Mouse (Mus musculus) hindbrain, embryonic 10.5 days (tissue): Measurements from ENCODE around the gene 2810004N23Rik. TPM values are rescaled to one million over a fixed set of nuclear protein-coding genes. Genes with fewer than 3 reads are reported as not detected.

Experiments used
- DNase-seq: peaks from one replicate; pipeline ENCODE4 v3.0.0-alpha.2; 2017; ENCODE audit warnings: low spot score
- H3K27ac ChIP-seq: fragments of 300-500 bp; sonication (generic); 2 replicates; pipeline ENCODE4 v1.5.1; 2016; ENCODE audit warnings: mild to moderate bottlenecking, moderate library complexity
- H3K27me3 ChIP-seq: fragments of 300-500 bp; sonication (generic); 2 replicates; pipeline ENCODE4 v1.6.1; 2016; ENCODE audit warnings: mild to moderate bottlenecking; ENCODE audit not compliant: poor library complexity, insufficient read depth, severe bottlenecking
- H3K36me3 ChIP-seq: fragments of 300-500 bp; sonication (generic); 2 replicates; pipeline ENCODE4 v1.6.1; 2016; ENCODE audit warnings: mild to moderate bottlenecking, moderate library complexity
- H3K4me1 ChIP-seq: fragments of 300-500 bp; sonication (generic); replicated peaks from 2 replicates; pipeline ENCODE4 v1.6.1; 2016; ENCODE audit warnings: mild to moderate bottlenecking
- H3K4me3 ChIP-seq: fragments of 300-500 bp; sonication (generic); 2 replicates; pipeline ENCODE4 v1.5.1; 2016; ENCODE audit warnings: mild to moderate bottlenecking, moderate library complexity
- H3K9me3 ChIP-seq: fragments of 300-500 bp; sonication (generic); 2 replicates; pipeline ENCODE4 v1.6.1; 2016; ENCODE audit warnings: mild to moderate bottlenecking, moderate library complexity
- WGBS: fragments of 180-500 bp; shearing (Covaris S2); methylation state at CpG from one replicate; pipeline ENCODE4 v1.1.7; 2016; 5-methylcytosine and 5-hydroxymethylcytosine counted together
- polyA plus RNA-seq: library from polyadenylated mRNA; unstranded; fragments of >200 nt; fragmentation: Nextera tagmentation; extraction: Ambion mirVana; gene quantifications from 2 replicates; pipeline ENCODE4 v1.2.1, GENCODE M21; 2016

The 2810004N23Rik gene
- polyA plus RNA-seq, 1 experiment from 2014 or later: 51.4 TPM

DNA sequence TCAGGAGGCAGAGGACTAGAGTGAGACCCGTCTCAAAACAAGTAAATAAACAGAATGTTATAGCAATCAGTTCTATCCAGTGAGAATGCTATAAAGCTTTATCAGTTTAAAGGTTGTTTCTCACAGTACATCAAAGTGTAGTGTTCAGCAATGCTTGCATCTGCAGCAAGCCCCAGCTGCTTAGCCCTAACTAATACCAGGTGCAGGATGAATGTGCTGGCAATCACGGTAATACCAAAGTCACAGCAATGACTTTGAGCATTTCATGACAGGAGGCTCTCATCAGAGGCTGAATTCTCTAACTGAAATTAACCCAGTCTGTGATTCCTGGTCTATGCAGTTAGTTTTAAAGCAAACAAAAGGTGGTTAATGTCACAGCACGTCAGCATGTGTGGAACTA lies 29.7 kb upstream of the 2810004N23Rik start:
- H3K4me3 ChIP-seq: no peak overlapping the region
- peaks cover 86% of the 10 kb centered on the region for H3K36me3 ChIP-seq

DNA sequence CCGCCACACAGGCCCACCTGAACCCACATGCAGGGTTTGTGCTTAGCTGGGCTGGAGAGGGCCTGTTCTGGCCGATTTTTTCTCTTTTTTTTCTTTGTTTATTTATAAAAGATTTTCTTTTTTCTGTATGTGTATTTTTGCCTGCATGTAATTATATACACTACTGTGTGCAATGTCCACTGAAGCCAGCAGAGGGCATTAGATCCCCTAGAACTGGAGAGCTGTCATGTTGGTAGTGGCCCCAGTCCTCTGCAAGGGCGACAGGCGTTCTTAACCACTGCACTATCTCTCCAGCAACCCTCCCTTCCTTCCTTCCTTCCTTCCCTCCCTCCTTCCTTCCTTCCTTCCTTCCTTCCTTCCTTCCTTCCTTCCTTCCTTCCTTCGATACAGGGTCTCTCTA lies 25.5 kb upstream of the 2810004N23Rik start:
- no peak for DNase-seq
- peaks cover 100% of the 10 kb centered on the region for H3K36me3 ChIP-seq
- no peaks in the 10 kb centered on the region for H3K27me3 ChIP-seq
- WGBS: 94% methylated on average over 5 of the region's 5 CpGs
- H3K4me1 ChIP-seq: no peaks in the 10 kb centered on the region
- peaks cover 11% of the 10 kb centered on the region; the same call in 1 of the 2 replicates for H3K9me3 ChIP-seq
- H3K27ac ChIP-seq: no peak overlapping the region
- no peak overlapping the region for H3K4me3 ChIP-seq

More for the DNA sequence above, 29.7 kb upstream of the 2810004N23Rik start:
- H3K27me3 ChIP-seq: no peaks in the 10 kb centered on the region
- DNase-seq: no peak
- peaks cover 9% of the 10 kb centered on the region; the same call in 1 of the 2 replicates for H3K9me3 ChIP-seq
- no peak overlapping the region for H3K27ac ChIP-seq
- WGBS: 73% methylated on average over 3 of the region's 3 CpGs
- H3K4me1 ChIP-seq: peaks cover 20% of the 10 kb centered on the region

DNA sequence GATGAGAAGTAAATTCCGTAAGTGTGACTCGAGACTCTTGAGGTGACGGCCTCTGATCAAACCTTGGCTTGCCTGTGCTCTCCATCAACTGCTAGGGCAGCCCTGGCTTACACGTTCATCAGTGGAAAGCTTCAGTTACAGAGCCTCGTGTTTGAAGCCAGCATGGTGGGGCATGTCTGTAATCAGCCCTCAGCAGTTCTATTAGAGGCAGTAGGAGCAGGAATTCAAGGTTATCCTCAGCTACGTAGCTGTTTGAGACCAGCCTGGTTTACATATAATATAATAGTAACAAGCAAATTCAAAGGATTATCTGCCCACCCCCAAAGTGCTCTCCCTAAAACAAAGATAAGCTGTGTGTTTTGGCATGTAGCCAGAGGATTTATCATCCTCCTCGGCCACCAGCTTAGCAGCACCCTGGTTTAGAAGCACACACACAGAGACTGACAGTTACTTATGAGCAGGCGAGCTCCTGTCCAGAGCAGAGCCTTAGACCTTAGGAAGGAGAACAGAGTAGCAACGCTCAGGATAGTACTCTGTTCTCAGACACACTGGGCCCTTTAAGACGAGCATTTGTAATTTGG lies 16.1 kb upstream of the 2810004N23Rik start:
- no peak for DNase-seq
- peaks cover 100% of the 10 kb centered on the region for H3K36me3 ChIP-seq
- no peak overlapping the region for H3K4me3 ChIP-seq
- no peaks in the 10 kb centered on the region for H3K27me3 ChIP-seq
- WGBS: 94% methylated on average over 10 of the region's 10 CpGs
- no peak overlapping the region for H3K27ac ChIP-seq
- no peaks in the 10 kb centered on the region for H3K4me1 ChIP-seq
- no peaks in the 10 kb centered on the region for H3K9me3 ChIP-seq

DNA sequence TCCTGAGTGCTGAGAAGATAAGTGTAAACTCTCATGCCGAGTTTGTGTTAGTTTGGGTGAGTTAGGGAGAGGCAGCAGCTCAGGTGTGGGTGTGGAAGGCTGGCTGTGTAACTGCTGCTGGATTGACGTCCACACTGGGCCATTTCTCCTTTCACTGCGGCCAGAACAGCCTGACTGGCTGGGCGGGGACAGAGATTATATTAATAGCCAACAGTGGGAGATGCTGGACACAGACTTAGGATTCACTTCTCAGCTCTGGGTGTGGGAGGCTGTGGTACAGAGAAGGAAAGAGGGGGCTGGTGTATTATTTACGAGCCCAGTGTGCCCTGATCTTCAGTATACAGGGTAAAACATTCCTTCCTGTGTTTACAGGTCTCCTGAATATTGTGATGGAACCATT lies 15.2 kb upstream of the 2810004N23Rik start:
- no peak for DNase-seq
- H3K36me3 ChIP-seq: peaks cover 100% of the 10 kb centered on the region
- H3K4me3 ChIP-seq: no peak overlapping the region
- H3K27me3 ChIP-seq: no peaks in the 10 kb centered on the region
- no peaks in the 10 kb centered on the region for H3K4me1 ChIP-seq
- no peaks in the 10 kb centered on the region for H3K9me3 ChIP-seq
- H3K27ac ChIP-seq: no peak overlapping the region
- WGBS: 92% methylated on average over 5 of the region's 5 CpGs

DNA sequence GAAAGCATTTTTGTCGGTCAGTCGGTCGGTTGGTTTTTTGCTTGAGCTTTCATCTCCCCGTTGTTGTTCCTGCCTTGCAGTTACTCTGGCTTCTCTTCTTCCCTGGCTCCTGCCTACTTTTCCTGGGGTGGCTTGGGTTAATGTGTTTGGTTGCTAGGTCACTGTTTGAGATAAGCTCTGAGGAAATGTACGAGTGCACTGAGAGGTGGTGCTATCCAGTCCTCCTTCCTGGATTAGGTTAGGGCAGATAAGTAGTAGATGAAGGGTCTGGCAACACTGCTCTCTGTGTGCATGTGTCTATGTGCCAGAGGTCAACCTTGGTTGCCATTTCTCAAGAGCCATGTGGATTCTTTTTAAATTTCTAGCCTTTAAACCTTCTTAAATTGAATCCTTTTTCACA lies 9.8 kb upstream of the 2810004N23Rik start:
- Histone ChIP-seq H3K4me1 (no peaks in the 10 kb centered on the region; the same call in 1 of the 2 replicates), H3K4me3 (no peak overlapping the region), H3K9me3 (no peaks in the 10 kb centered on the region), H3K36me3 (peaks cover 81% of the 10 kb centered on the region), H3K27ac (no peak overlapping the region), H3K27me3 (no peaks in the 10 kb centered on the region)
- no peak for DNase-seq
- WGBS: 95% methylated on average over 5 of the region's 5 CpGs

DNA sequence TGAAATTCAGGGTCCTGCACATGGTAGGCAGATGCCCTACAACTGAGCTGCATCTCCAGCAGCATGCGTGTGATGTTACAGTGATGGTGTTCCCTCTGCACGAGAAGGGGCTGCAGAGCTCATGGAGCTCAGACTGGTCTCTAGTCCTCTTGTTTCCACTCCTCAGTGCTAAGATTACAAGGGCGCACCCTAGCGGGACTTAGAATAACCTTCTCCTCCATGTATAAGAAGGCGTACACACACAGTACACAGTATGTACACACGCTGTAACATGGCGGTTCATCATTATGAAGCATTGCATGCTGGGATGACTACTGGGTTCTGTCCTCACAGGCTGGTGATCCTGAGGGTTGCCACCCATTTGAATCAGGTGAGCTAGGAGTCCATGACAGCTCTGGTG lies 9.2 kb upstream of the 2810004N23Rik start:
- Histone ChIP-seq H3K27me3 (no peaks in the 10 kb centered on the region), H3K4me1 (peaks cover 6% of the 10 kb centered on the region; the same call in 1 of the 2 replicates), H3K36me3 (peaks cover 80% of the 10 kb centered on the region), H3K27ac (no peak overlapping the region), H3K9me3 (no peaks in the 10 kb centered on the region), H3K4me3 (no peak overlapping the region)
- WGBS: 94% methylated on average over 7 of the region's 7 CpGs
- no peak for DNase-seq

DNA sequence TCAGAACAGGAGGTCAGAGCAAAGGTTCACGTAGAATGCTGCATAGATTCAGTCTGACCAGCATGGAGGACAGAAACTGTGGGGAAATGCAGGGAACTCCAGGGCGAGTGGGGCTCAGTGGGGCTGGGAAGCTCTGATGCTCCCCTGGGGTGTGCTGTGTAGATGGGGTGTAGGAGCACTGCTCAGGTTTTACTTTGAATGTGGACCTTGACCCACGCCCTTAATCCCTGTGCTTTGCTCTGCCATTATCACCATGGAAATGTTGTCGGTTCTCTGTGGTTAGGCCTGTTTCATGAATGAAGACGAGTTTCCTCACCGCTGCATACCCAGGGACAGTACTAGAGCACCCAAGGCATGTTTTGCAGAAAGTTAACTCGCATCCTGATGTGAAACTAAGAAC lies 8.6 kb upstream of the 2810004N23Rik start:
- Histone ChIP-seq H3K36me3 (peaks cover 79% of the 10 kb centered on the region), H3K27me3 (no peaks in the 10 kb centered on the region), H3K4me3 (no peak overlapping the region), H3K27ac (no peak overlapping the region), H3K4me1 (peaks cover 7% of the 10 kb centered on the region; the same call in 1 of the 2 replicates), H3K9me3 (no peaks in the 10 kb centered on the region)
- WGBS: 91% methylated on average over 7 of the region's 7 CpGs
- no peak for DNase-seq

DNA sequence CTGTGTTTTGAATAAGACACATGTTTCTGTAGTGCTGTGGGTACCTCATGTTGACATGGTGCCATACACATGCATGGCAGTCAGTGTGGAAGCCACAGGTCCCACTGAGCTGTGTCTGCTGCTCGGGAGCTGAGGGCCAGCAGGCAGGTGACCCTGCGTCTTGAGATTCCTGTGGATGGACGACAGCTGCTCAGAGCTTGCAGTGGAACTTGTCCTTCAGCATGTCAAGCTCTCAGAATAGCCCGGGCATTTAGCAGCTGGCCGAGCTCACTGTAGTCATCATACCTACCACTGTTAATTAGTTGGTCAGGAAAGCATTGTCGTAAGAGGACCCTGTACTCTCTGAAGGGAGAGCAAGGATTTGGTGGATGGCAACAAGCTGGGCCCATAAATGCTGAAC lies 6.8 kb upstream of the 2810004N23Rik start:
- Histone ChIP-seq H3K9me3 (no peaks in the 10 kb centered on the region), H3K36me3 (peaks cover 73% of the 10 kb centered on the region), H3K4me3 (no peak overlapping the region), H3K27ac (no peak overlapping the region), H3K4me1 (peaks cover 7% of the 10 kb centered on the region; the same call in 1 of the 2 replicates), H3K27me3 (no peaks in the 10 kb centered on the region)
- WGBS: 90% methylated on average over 6 of the region's 6 CpGs
- DNase-seq: no peak

DNA sequence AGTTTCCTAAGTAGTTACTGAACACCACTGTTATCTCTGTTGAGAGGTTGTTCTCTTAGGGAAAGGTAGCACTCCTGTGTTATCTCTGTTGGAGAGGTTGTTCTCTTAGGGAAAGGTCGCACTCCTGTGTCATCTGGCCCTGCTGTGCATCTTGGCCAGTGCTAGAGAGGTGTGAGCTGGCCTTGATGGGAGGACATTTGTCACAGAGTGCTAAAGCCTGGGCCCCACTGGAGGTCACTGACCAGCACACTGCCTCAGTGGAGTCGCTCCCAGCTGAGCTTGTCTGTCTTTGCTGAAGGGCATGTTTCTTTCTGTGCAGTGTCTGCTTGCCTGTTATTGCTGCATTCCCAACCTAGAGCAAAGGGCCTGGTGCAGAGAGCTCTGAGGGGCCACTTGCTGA lies 4.2 kb upstream of the 2810004N23Rik start:
- H3K27me3 ChIP-seq: no peaks in the 10 kb centered on the region
- H3K36me3 ChIP-seq: peaks cover 47% of the 10 kb centered on the region
- H3K4me3 ChIP-seq: no peak overlapping the region
- 81% methylated on average over 2 of the region's 2 CpGs for WGBS
- H3K4me1 ChIP-seq: peaks cover 20% of the 10 kb centered on the region
- H3K9me3 ChIP-seq: no peaks in the 10 kb centered on the region
- no peak overlapping the region for H3K27ac ChIP-seq
- no peak for DNase-seq

DNA sequence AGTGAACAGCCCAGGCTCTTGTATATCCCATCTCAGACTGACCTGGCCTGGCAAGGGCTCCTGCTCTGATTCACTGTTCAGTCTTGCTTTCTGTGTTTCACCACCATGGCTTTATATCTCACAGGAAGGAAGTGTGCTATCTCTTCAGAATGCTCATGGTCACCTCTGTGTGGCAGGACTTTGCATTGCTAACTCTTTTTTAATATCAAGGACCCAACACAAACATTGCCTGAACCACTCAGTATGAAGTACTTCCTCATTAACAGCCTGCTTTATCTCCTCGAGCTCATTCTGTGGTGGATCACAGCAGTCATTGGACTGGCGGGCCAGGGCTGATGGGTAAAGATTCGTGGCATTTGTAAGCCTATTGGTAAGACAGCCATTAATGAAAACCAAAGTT lies 3.7 kb upstream of the 2810004N23Rik start:
- Histone ChIP-seq H3K27me3 (no peaks in the 10 kb centered on the region), H3K9me3 (no peaks in the 10 kb centered on the region), H3K4me1 (peaks cover 25% of the 10 kb centered on the region), H3K27ac (no peak overlapping the region), H3K4me3 (no peak overlapping the region), H3K36me3 (peaks cover 43% of the 10 kb centered on the region)
- 88% methylated on average over 3 of the region's 3 CpGs for WGBS
- no peak for DNase-seq

DNA sequence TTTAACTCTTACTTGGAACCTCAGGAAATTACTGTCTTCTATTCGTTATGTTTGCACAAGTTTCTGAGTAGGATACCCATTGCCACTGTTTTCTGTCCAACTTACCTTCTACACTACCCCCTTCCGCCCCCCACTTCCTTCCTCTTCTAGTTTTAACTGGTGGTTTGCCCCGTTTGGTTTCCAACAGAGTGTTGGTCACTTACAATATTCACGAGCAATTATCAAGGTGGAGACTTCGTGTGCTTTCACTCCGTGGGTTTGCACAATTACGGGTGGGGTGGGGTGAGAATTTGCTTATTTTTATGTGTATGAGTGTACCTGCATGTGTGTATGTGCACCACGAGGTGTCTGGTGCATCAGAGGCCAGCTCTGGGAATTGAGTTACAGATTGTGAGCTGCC lies 809 bp upstream of the 2810004N23Rik start:
- peak overlapping the region; percentile 99 for H3K27ac ChIP-seq
- H3K9me3 ChIP-seq: no peaks in the 10 kb centered on the region
- DNase-seq: peak; percentile 6
- H3K4me1 ChIP-seq: peaks cover 26% of the 10 kb centered on the region
- peak overlapping the region; percentile 87 for H3K4me3 ChIP-seq
- WGBS: 21% methylated on average over 8 of the region's 8 CpGs
- peaks cover 52% of the 10 kb centered on the region for H3K36me3 ChIP-seq
- H3K27me3 ChIP-seq: no peaks in the 10 kb centered on the region

DNA sequence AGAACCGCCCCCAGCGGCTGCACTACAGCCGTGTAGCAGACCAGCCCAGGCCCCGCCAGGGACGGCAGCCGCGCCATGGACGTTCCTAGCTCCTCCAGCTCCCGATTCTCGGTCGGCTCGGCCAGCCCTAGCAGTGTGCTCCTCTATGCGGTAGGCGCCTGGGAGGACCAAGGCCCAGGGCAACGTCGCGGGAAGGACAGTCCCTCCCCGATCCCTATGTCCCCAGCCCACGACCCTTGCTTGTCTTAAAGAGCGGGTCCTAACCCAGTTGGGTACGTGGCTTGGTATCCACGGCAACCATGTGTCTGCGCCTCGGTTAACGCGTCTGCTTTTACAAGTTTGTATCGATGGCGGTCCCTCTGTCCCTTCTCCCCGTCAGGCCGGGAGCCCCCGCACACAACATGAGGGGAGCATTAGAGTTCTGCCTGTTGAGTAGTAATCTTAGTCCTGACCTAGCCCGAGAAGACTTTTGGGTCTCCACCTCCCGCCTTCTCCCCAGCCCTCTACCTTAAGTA lies 300 bp upstream of the 2810004N23Rik start:
- H3K27me3 ChIP-seq: no peaks in the 10 kb centered on the region
- H3K27ac ChIP-seq: peak overlapping the region; percentile 99
- no peak for DNase-seq
- H3K9me3 ChIP-seq: no peaks in the 10 kb centered on the region
- H3K4me3 ChIP-seq: peak overlapping the region; percentile 87
- peaks cover 53% of the 10 kb centered on the region for H3K36me3 ChIP-seq
- peaks cover 26% of the 10 kb centered on the region for H3K4me1 ChIP-seq
- WGBS: under 1% methylated on average over 33 of the region's 33 CpGs

DNA sequence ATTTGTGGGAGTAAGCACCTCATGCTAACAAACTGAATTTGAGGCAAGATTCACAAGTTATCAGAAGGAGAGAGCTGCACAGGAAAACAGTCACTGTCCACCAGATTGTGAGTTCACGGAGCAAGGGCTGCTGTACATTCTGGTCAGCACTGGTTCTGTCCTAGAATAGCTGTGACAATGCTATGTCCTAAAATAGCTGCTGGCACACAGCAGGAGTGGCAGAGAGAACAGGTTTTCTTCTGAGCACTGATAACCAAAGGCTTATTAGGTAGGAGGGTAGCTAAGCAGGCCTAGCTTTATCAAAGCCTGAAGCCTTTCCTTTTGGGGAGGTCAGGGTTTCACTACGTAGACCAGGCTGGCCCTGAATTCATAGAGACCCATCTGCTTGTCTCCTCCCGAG lies 2.7 kb downstream of the 2810004N23Rik start:
- DNase-seq: no peak
- Histone ChIP-seq H3K36me3 (peaks cover 62% of the 10 kb centered on the region), H3K4me3 (no peak overlapping the region), H3K27me3 (no peaks in the 10 kb centered on the region), H3K9me3 (peaks cover 10% of the 10 kb centered on the region; the same call in 1 of the 2 replicates), H3K4me1 (peaks cover 20% of the 10 kb centered on the region), H3K27ac (no peak overlapping the region)
- 94% methylated on average over 3 of the region's 3 CpGs for WGBS
